8 mouse cellular contexts compared by ENCODE assay signal in genomic region chr6:96116534-96117272, GRCm38 (mm10). TPM values are rescaled to one million over a fixed set of nuclear protein-coding genes. Genes with fewer than 3 reads are reported as not detected.
DNase-seq lines count a peak whose midpoint lies in the region; ATAC-seq and TF ChIP-seq lines count a peak whose summit lies in the region.

No protein-coding gene starts in this region.

- H3K9me3 ChIP-seq in ES-E14 (ENCODE audit: control insufficient read depth, insufficient read depth, low read depth, low read length): no peaks in the 10 kb centered on the region
- no peaks in the 10 kb centered on the region for H3K9me3 ChIP-seq in intestine, embryonic 14.5 days (ENCODE audit: control insufficient read depth, low read length)
- no peaks in the 10 kb centered on the region for H3K9me3 ChIP-seq in midbrain, embryonic 10.5 days (replicated peaks)

- in situ Hi-C loops in ES-E14 (cut with MboI; ENCODE audit: low sequenced_read_pairs in 2 of 2, unreplicated experiment in 2 of 2): no loop called here

- H3K27ac ChIP-seq in ES-E14 (ENCODE audit: insufficient read depth, low read depth, low read length, poor library complexity, severe bottlenecking): no peak overlapping the region
- H3K27ac ChIP-seq in bone marrow, adult 2 months (ENCODE audit: control insufficient read depth, insufficient read depth, low read depth, low read length, poor library complexity): no peak overlapping the region; the same call in 1 of the 2 replicates
- no peak overlapping the region for H3K27ac ChIP-seq in intestine, embryonic 14.5 days (ENCODE audit: low read depth)
- H3K27ac ChIP-seq in midbrain, embryonic 10.5 days (replicated peaks): peak overlapping the region; percentile 88
- no peak overlapping the region for H3K27ac ChIP-seq in small intestine, adult 2 months (ENCODE audit: insufficient read depth, low read depth, low read length)

- DNase-seq in ES-E14 (ENCODE audit: low read depth, low spot score): peak; percentile 21
- DNase-seq in intestine, embryonic 14.5 days (ENCODE audit: low spot score): peak; percentile 84
- DNase-seq in left cerebral cortex, postnatal 14 days (ENCODE audit: low spot score in 2 of 2): peak; percentile 44 to 62
- DNase-seq in midbrain, embryonic 10.5 days (ENCODE audit: low spot score): peak; percentile 64
- no peak for DNase-seq in adipocyte (ENCODE audit: low spot score)

- no peak for TF ChIP-seq CTCF in bone marrow, adult 2 months (IDR thresholded peaks at IDR 0.05; ENCODE audit: control insufficient read depth, insufficient read depth, low read length)
- no peak for TF ChIP-seq CTCF in small intestine, adult 2 months (IDR thresholded peaks at IDR 0.05; ENCODE audit: extremely low read depth, insufficient read length, insufficient replicate concordance, low read depth, low read length)

- intact Hi-C loops in left cerebral cortex, postnatal 14 days (cut with DNase I): no loop called here

- WGBS in bone marrow, adult 2 months: 2% methylated on average over 32 of the region's 32 CpGs
- 1% methylated on average over 32 of the region's 32 CpGs for WGBS in intestine, embryonic 14.5 days
- 1% methylated on average over 30 of the region's 32 CpGs for WGBS in midbrain, embryonic 10.5 days
- WGBS in small intestine, adult 2 months: 2% methylated on average over 32 of the region's 32 CpGs

- TF ChIP-seq POLR2A in bone marrow, adult 2 months (IDR thresholded peaks at IDR 0.05; ENCODE audit: borderline replicate concordance, control insufficient read depth, low read depth, low read length): no peak
- TF ChIP-seq POLR2A in small intestine, adult 2 months (IDR thresholded peaks at IDR 0.05; ENCODE audit: low read depth, low read length): no peak

- H3K27me3 ChIP-seq in intestine, embryonic 14.5 days (replicated peaks; ENCODE audit: control insufficient read depth, insufficient read depth, low read length): no peaks in the 10 kb centered on the region
- peaks cover 20% of the 10 kb centered on the region for H3K27me3 ChIP-seq in midbrain, embryonic 10.5 days (ENCODE audit: low read depth, poor library complexity, severe bottlenecking)
- peaks cover 2% of the 10 kb centered on the region; the same call in 1 of the 2 replicates for H3K27me3 ChIP-seq in small intestine, adult 2 months (ENCODE audit: control insufficient read depth, insufficient read depth, low read length)

- peak overlapping the region; percentile 92 for H3K4me2 ChIP-seq in intestine, embryonic 14.5 days (ENCODE audit: low read length)

- no peaks in the 10 kb centered on the region for H3K36me3 ChIP-seq in ES-E14 (ENCODE audit: control insufficient read depth, insufficient read depth, low read length, poor library complexity, severe bottlenecking)
- no peaks in the 10 kb centered on the region for H3K36me3 ChIP-seq in intestine, embryonic 14.5 days (ENCODE audit: control insufficient read depth, insufficient read depth, low read length)
- H3K36me3 ChIP-seq in midbrain, embryonic 10.5 days: no peaks in the 10 kb centered on the region
- H3K36me3 ChIP-seq in small intestine, adult 2 months (ENCODE audit: control insufficient read depth, insufficient read depth, low read length): no peaks in the 10 kb centered on the region

- peak overlapping the region; percentile 51 to 61 for H3K4me3 ChIP-seq in ES-E14 (ENCODE audit: insufficient read depth in 1 of 2, low read depth in 1 of 2, low read length in 2 of 2, poor library complexity in 1 of 2, severe bottlenecking in 1 of 2)
- peak overlapping the region; percentile 14 for H3K4me3 ChIP-seq in bone marrow, adult 2 months (replicated peaks; ENCODE audit: control insufficient read depth, low read depth, low read length)
- peak overlapping the region; percentile 54 for H3K4me3 ChIP-seq in intestine, embryonic 14.5 days (ENCODE audit: low read depth, low read length)
- peak overlapping the region; percentile 72 for H3K4me3 ChIP-seq in midbrain, embryonic 10.5 days
- H3K4me3 ChIP-seq in small intestine, adult 2 months (ENCODE audit: low read depth, low read length): peak overlapping the region; percentile 69

- peak; percentile 64 for ATAC-seq in frontal cortex, adult (ENCODE audit: low TSS enrichment)
- peak; percentile 72 for ATAC-seq in intestine, embryonic 14.5 days (replicated peaks; ENCODE audit: low FRiP score, low TSS enrichment, low read depth)

- H3K9ac ChIP-seq in ES-E14 (ENCODE audit: insufficient read depth, low read depth, low read length, poor library complexity, severe bottlenecking): 0 out of 2 replicates have a peak overlapping the region, but pooled peaks have one; percentile 3
- H3K9ac ChIP-seq in intestine, embryonic 14.5 days (ENCODE audit: low read length): peak overlapping the region; percentile 62

- no peaks in the 10 kb centered on the region for H3K4me1 ChIP-seq in ES-E14 (ENCODE audit: control insufficient read depth in 2 of 2, insufficient read depth in 2 of 2, low read length in 2 of 2, poor library complexity in 1 of 2)
- no peaks in the 10 kb centered on the region for H3K4me1 ChIP-seq in bone marrow, adult 2 months (ENCODE audit: control insufficient read depth, insufficient read depth, low read length)
- H3K4me1 ChIP-seq in intestine, embryonic 14.5 days (replicated peaks; ENCODE audit: control insufficient read depth, insufficient read depth, low read length): peaks cover 7% of the 10 kb centered on the region
- H3K4me1 ChIP-seq in midbrain, embryonic 10.5 days: peaks cover 20% of the 10 kb centered on the region
- no peaks in the 10 kb centered on the region for H3K4me1 ChIP-seq in small intestine, adult 2 months (ENCODE audit: control insufficient read depth, insufficient read depth, insufficient read length, low read length)

TF ChIP-seq in ES-E14, 5 proteins besides CTCF, POLR2A, EP300 and RAD21:
- TF ChIP-seq CHD2 (IDR thresholded peaks at IDR 0.05; ENCODE audit: low read depth, low read length) (no peak), HCFC1 (IDR thresholded peaks at IDR 0.05; ENCODE audit: borderline replicate concordance, insufficient read depth, low read length) (no peak), ZC3H11A (IDR thresholded peaks at IDR 0.05; ENCODE audit: borderline replicate concordance, low read depth, low read length) (no peak), MAFK (IDR thresholded peaks at IDR 0.05; ENCODE audit: insufficient read depth, low read depth, low read length) (no peak), ZNF384 (IDR thresholded peaks at IDR 0.05; ENCODE audit: low read depth, low read length) (no peak)

RNA-seq across cellular contexts. Expression of gene Fam19a1, which starts 3.7 kb away (rescaled TPM):
- total RNA-seq in ES-E14 (2012; rRNA removed): not detected in 2 replicates
- polyA plus RNA-seq in bone marrow, adult 2 months (2011; ENCODE audit: insufficient read depth, insufficient read length, low replicate concordance, missing spikeins): not detected in 2 replicates
- polyA plus RNA-seq in intestine, embryonic 14.5 days (2014; fragmentation: Nextera tagmentation; extraction: Ambion mirVana): 9.4 and 10.6 TPM in 2 replicates
- 10 to 100 TPM; 69.5 to 82.9 TPM for total RNA-seq in left cerebral cortex, postnatal 14 days (2021)
- 1.2 and 1.5 TPM in 2 replicates for polyA plus RNA-seq in midbrain, embryonic 10.5 days (2016; fragmentation: Nextera tagmentation; extraction: Ambion mirVana)
- polyA plus RNA-seq in small intestine, adult 2 months (2012; rRNA removed): 0.04 and 0.06 TPM in 2 replicates

RNA-seq across cellular contexts. Expression of gene 1700123L14Rik, which starts 49.3 kb away (rescaled TPM):
- not detected in 2 replicates for total RNA-seq in ES-E14 (2012; rRNA removed)
- not detected in 2 replicates for polyA plus RNA-seq in bone marrow, adult 2 months (2011; ENCODE audit: insufficient read depth, insufficient read length, low replicate concordance, missing spikeins)
- polyA plus RNA-seq in intestine, embryonic 14.5 days (2014; fragmentation: Nextera tagmentation; extraction: Ambion mirVana): 0.23 TPM in 1 of 2 replicates, not detected in the other
- not detected for total RNA-seq in left cerebral cortex, postnatal 14 days (2021)
- polyA plus RNA-seq in midbrain, embryonic 10.5 days (2016; fragmentation: Nextera tagmentation; extraction: Ambion mirVana): not detected in 2 replicates
- polyA plus RNA-seq in small intestine, adult 2 months (2012; rRNA removed): not detected in 2 replicates

Comparison
In these comparisons a context has a peak if more than half of its experiments do, and no peak if none do; other contexts are left out.
1. H3K4me3 ChIP-seq: peak in every context shown above with its lines; median percentile 72 in midbrain, embryonic 10.5 days; 69 in small intestine, adult 2 months; 56 in ES-E14; 54 in intestine, embryonic 14.5 days; 14 in bone marrow, adult 2 months.